ENCODE assay signal across 10 mouse cellular contexts in genomic region chr9:40116645-40117286, GRCm38 (mm10). TPM values are rescaled to one million over a fixed set of nuclear protein-coding genes. Genes with fewer than 3 reads are reported as not detected.
A peak's percentile ranks its signal among the peaks of the same experiment; 100 is the strongest.
DNase-seq lines count a peak whose midpoint lies in the region; ATAC-seq lines count a peak whose summit lies in the region.
"Had no signal": no experiment of that assay in that cellular context is flagged by ENCODE, and none has a peak within 500 bp of the region (broad histone marks: within the 10 kb centered on the region; RNA-seq: fewer than 3 reads in every experiment).

No protein-coding gene starts in this region.

- peak; percentile 7 to 19 for DNase-seq in monocyte, adult 2 months (ENCODE audit: low read depth in 1 of 2, low spot score in 2 of 2)
- DNase-seq in gastrocnemius, adult 8-10 months (ENCODE audit: low spot score in 2 of 2) = peak; percentile 32 to 45
- DNase-seq in cerebellum, postnatal 36 days = no peak
- DNase-seq in hindbrain, embryonic 11.5 days (ENCODE audit: low spot score) = no peak
- no peak for DNase-seq in cerebellum, postnatal 25 days

- H3K9me3 ChIP-seq in kidney, embryonic 16.5 days (ENCODE audit: low read length) = no peaks in the 10 kb centered on the region
- no peaks in the 10 kb centered on the region for H3K9me3 ChIP-seq in hindbrain, embryonic 11.5 days (ENCODE audit: control insufficient read depth, low read length)

- WGBS in kidney, embryonic 16.5 days = 47% methylated on average over 10 of the region's 10 CpGs
- 75% methylated on average over 10 of the region's 10 CpGs for WGBS in hindbrain, embryonic 11.5 days

- no peak overlapping the region for H3K9ac ChIP-seq in kidney, embryonic 16.5 days (replicated peaks; ENCODE audit: low read length)
- no peak overlapping the region for H3K9ac ChIP-seq in hindbrain, embryonic 11.5 days (ENCODE audit: low read depth, low read length)

- ATAC-seq in monocyte, adult 5-6 weeks (replicated peaks; ENCODE audit: insufficient number of reproducible peaks, low FRiP score, low TSS enrichment, poor library complexity, severe bottlenecking) = no peak
- ATAC-seq in kidney, embryonic 16.5 days (ENCODE audit: low FRiP score, low TSS enrichment) = peak; percentile 88; the same call in 1 of the 2 replicates
- ATAC-seq in megakaryocyte progenitor cell, adult 5-6 weeks (replicated peaks; ENCODE audit: poor library complexity) = peak; percentile 100
- no peak for ATAC-seq in hindbrain, embryonic 11.5 days (ENCODE audit: low FRiP score)

- H3K4me1 ChIP-seq in kidney, embryonic 16.5 days (ENCODE audit: insufficient read depth, low read length) = 0 out of 2 replicates have a peak, but pooled peaks cover 3% of the 10 kb centered on the region
- no peaks in the 10 kb centered on the region for H3K4me1 ChIP-seq in hindbrain, embryonic 11.5 days (replicated peaks; ENCODE audit: control insufficient read depth, insufficient read depth, low read length)

- H3K36me3 ChIP-seq in kidney, embryonic 16.5 days (ENCODE audit: insufficient read depth, low read length) = no peaks in the 10 kb centered on the region
- H3K36me3 ChIP-seq in hindbrain, embryonic 11.5 days (ENCODE audit: control insufficient read depth, insufficient read depth, low read length) = no peaks in the 10 kb centered on the region

- H3K4me3 ChIP-seq in kidney, embryonic 16.5 days (ENCODE audit: low read length) = no peak overlapping the region
- no peak overlapping the region for H3K4me3 ChIP-seq in hindbrain, embryonic 11.5 days (ENCODE audit: low read depth, low read length)

- no peaks in the 10 kb centered on the region for H3K27me3 ChIP-seq in kidney, embryonic 16.5 days (ENCODE audit: insufficient read depth, low read length)
- no peaks in the 10 kb centered on the region for H3K27me3 ChIP-seq in hindbrain, embryonic 11.5 days (ENCODE audit: control insufficient read depth, insufficient read depth, low read length)

- peak overlapping the region; percentile 76 for H3K27ac ChIP-seq in kidney, embryonic 16.5 days (ENCODE audit: low read length)
- H3K27ac ChIP-seq in hindbrain, embryonic 11.5 days (ENCODE audit: low read depth, low read length) = no peak overlapping the region

- 0 out of 2 replicates have a peak overlapping the region, but pooled peaks have one; percentile 3 for H3K4me2 ChIP-seq in kidney, embryonic 16.5 days (replicated peaks; ENCODE audit: low read depth, low read length)
- no peak overlapping the region for H3K4me2 ChIP-seq in hindbrain, embryonic 11.5 days (replicated peaks; ENCODE audit: low read depth, low read length)

RNA-seq across cellular contexts. Expression of gene Olfr984, which starts 2.8 kb away (rescaled TPM):
- total RNA-seq in monocyte, adult 5-6 weeks (2017) = not detected in 3 replicates
- total RNA-seq in gastrocnemius, adult 8-10 months (2022) = not detected
- polyA plus RNA-seq in kidney, embryonic 16.5 days (2015; fragmentation: Nextera tagmentation; extraction: Ambion mirVana) = not detected in 2 replicates
- total RNA-seq in megakaryocyte progenitor cell, adult 5-6 weeks (2015) = not detected in 2 replicates
- not detected in 2 replicates for total RNA-seq in megakaryocyte progenitor cell, adult 5-6 weeks (2017)
- polyA plus RNA-seq in hindbrain, embryonic 11.5 days (2014; fragmentation: Nextera tagmentation; extraction: Ambion mirVana) = not detected in 2 replicates
- total RNA-seq: MEL had no signal
- polyA plus RNA-seq: large intestine, adult 2 months had no signal

RNA-seq across cellular contexts. Expression of gene Olfr985, which starts 13.2 kb away (rescaled TPM):
- total RNA-seq in monocyte, adult 5-6 weeks (2017) = not detected in 3 replicates
- total RNA-seq in gastrocnemius, adult 8-10 months (2022) = not detected
- not detected in 2 replicates for polyA plus RNA-seq in kidney, embryonic 16.5 days (2015; fragmentation: Nextera tagmentation; extraction: Ambion mirVana)
- total RNA-seq in megakaryocyte progenitor cell, adult 5-6 weeks (2015) = not detected in 2 replicates
- total RNA-seq in megakaryocyte progenitor cell, adult 5-6 weeks (2017) = not detected in 2 replicates
- not detected in 2 replicates for polyA plus RNA-seq in hindbrain, embryonic 11.5 days (2014; fragmentation: Nextera tagmentation; extraction: Ambion mirVana)
- total RNA-seq: MEL had no signal
- polyA plus RNA-seq: large intestine, adult 2 months had no signal

RNA-seq across cellular contexts. Expression of gene Olfr983, which starts 23.4 kb away (rescaled TPM):
- not detected in 3 replicates for total RNA-seq in monocyte, adult 5-6 weeks (2017)
- total RNA-seq in gastrocnemius, adult 8-10 months (2022) = not detected
- not detected in 2 replicates for polyA plus RNA-seq in kidney, embryonic 16.5 days (2015; fragmentation: Nextera tagmentation; extraction: Ambion mirVana)
- not detected in 2 replicates for total RNA-seq in megakaryocyte progenitor cell, adult 5-6 weeks (2015)
- not detected in 2 replicates for total RNA-seq in megakaryocyte progenitor cell, adult 5-6 weeks (2017)
- not detected in 2 replicates for polyA plus RNA-seq in hindbrain, embryonic 11.5 days (2014; fragmentation: Nextera tagmentation; extraction: Ambion mirVana)
- total RNA-seq: MEL had no signal
- polyA plus RNA-seq: large intestine, adult 2 months had no signal

RNA-seq across cellular contexts. Expression of gene Tmem225, which starts 31.2 kb away (rescaled TPM):
- total RNA-seq in monocyte, adult 5-6 weeks (2017) = not detected in 3 replicates
- not detected for total RNA-seq in gastrocnemius, adult 8-10 months (2022)
- polyA plus RNA-seq in kidney, embryonic 16.5 days (2015; fragmentation: Nextera tagmentation; extraction: Ambion mirVana) = not detected in 2 replicates
- total RNA-seq in megakaryocyte progenitor cell, adult 5-6 weeks (2015) = not detected in 2 replicates
- total RNA-seq in megakaryocyte progenitor cell, adult 5-6 weeks (2017) = not detected in 2 replicates
- polyA plus RNA-seq in hindbrain, embryonic 11.5 days (2014; fragmentation: Nextera tagmentation; extraction: Ambion mirVana) = not detected in 2 replicates
- total RNA-seq: MEL had no signal
- polyA plus RNA-seq: large intestine, adult 2 months had no signal

RNA-seq across cellular contexts. Expression of gene Olfr982, which starts 43.1 kb away (rescaled TPM):
- not detected in 3 replicates for total RNA-seq in monocyte, adult 5-6 weeks (2017)
- not detected for total RNA-seq in gastrocnemius, adult 8-10 months (2022)
- polyA plus RNA-seq in kidney, embryonic 16.5 days (2015; fragmentation: Nextera tagmentation; extraction: Ambion mirVana) = not detected in 2 replicates
- not detected in 2 replicates for total RNA-seq in megakaryocyte progenitor cell, adult 5-6 weeks (2015)
- not detected in 2 replicates for total RNA-seq in megakaryocyte progenitor cell, adult 5-6 weeks (2017)
- polyA plus RNA-seq in hindbrain, embryonic 11.5 days (2014; fragmentation: Nextera tagmentation; extraction: Ambion mirVana) = not detected in 2 replicates
- total RNA-seq: MEL had no signal
- polyA plus RNA-seq: large intestine, adult 2 months had no signal

Comparison
In these comparisons a context has a peak if more than half of its experiments do, and no peak if none do; other contexts are left out.
1. DNase-seq: peak in monocyte, adult 2 months (2 of 2) and gastrocnemius, adult 8-10 months (2 of 2); none in cerebellum, postnatal 36 days (0 of 2), hindbrain, embryonic 11.5 days (single experiment) and cerebellum, postnatal 25 days (0 of 2).
2. ATAC-seq: peak in kidney, embryonic 16.5 days (single experiment) and megakaryocyte progenitor cell, adult 5-6 weeks (single experiment); none in monocyte, adult 5-6 weeks (single experiment) and hindbrain, embryonic 11.5 days (single experiment).